Mouse (Mus musculus): ENCODE results near the gene Ola1. TPM values are rescaled to one million over a fixed set of nuclear protein-coding genes. Genes with fewer than 3 reads are reported as not detected.

Ola1 gene
- polyA plus RNA-seq, 1 experiment from 2014 or later, result 65.5 TPM

- no peak overlapping the region for H3K4me2 ChIP-seq (ENCODE audit: low read depth, low read length)
- WGBS, result 81% methylated on average over 10 of the region's 10 CpGs
- H3K27ac ChIP-seq (ENCODE audit: low read length), result no peak overlapping the region
- peaks cover 10% of the 10 kb centered on the region for H3K4me1 ChIP-seq (ENCODE audit: control insufficient read depth, insufficient read depth, low read length)
- H3K9me3 ChIP-seq (replicated peaks; ENCODE audit: control insufficient read depth, low read length), result no peaks in the 10 kb centered on the region
- no peaks in the 10 kb centered on the region for H3K27me3 ChIP-seq (ENCODE audit: control insufficient read depth, insufficient read depth, low read length)
- ATAC-seq (replicated peaks; ENCODE audit: extremely low read depth, insufficient read depth, low FRiP score), result no peak
- H3K36me3 ChIP-seq (ENCODE audit: control insufficient read depth, insufficient read depth), result no peaks in the 10 kb centered on the region
- no peak overlapping the region for H3K9ac ChIP-seq (ENCODE audit: low read length)
- no peak overlapping the region for H3K4me3 ChIP-seq (ENCODE audit: low read length)
Observed at GRCm38 (mm10) chr2:73082476-73082875, 136.2 kb downstream of the Ola1 start.

- no peaks in the 10 kb centered on the region for H3K36me3 ChIP-seq (ENCODE audit: control insufficient read depth, insufficient read depth)
- no peak overlapping the region for H3K4me3 ChIP-seq (ENCODE audit: low read length)
- H3K27ac ChIP-seq (ENCODE audit: low read length), result no peak overlapping the region
- peaks cover 10% of the 10 kb centered on the region for H3K4me1 ChIP-seq (ENCODE audit: control insufficient read depth, insufficient read depth, low read length)
- H3K9ac ChIP-seq (ENCODE audit: low read length), result no peak overlapping the region
- 76% methylated on average over 2 of the region's 2 CpGs for WGBS
- ATAC-seq (replicated peaks; ENCODE audit: extremely low read depth, insufficient read depth, low FRiP score), result no peak
- H3K27me3 ChIP-seq (ENCODE audit: control insufficient read depth, insufficient read depth, low read length), result no peaks in the 10 kb centered on the region
- H3K9me3 ChIP-seq (replicated peaks; ENCODE audit: control insufficient read depth, low read length), result no peaks in the 10 kb centered on the region
- no peak overlapping the region for H3K4me2 ChIP-seq (ENCODE audit: low read depth, low read length)
Observed at GRCm38 (mm10) chr2:73081861-73082260, 136.9 kb downstream of the Ola1 start.

- Histone ChIP-seq H3K4me2 (ENCODE audit: low read depth, low read length) (no peak overlapping the region), H3K27me3 (ENCODE audit: control insufficient read depth, insufficient read depth, low read length) (no peaks in the 10 kb centered on the region), H3K9me3 (replicated peaks; ENCODE audit: control insufficient read depth, low read length) (peaks cover 4% of the 10 kb centered on the region), H3K9ac (ENCODE audit: low read length) (no peak overlapping the region), H3K4me1 (ENCODE audit: control insufficient read depth, insufficient read depth, low read length) (no peaks in the 10 kb centered on the region), H3K27ac (ENCODE audit: low read length) (no peak overlapping the region), H3K36me3 (ENCODE audit: control insufficient read depth, insufficient read depth) (no peaks in the 10 kb centered on the region), H3K4me3 (ENCODE audit: low read length) (no peak overlapping the region)
- ATAC-seq (replicated peaks; ENCODE audit: extremely low read depth, insufficient read depth, low FRiP score), result no peak
- WGBS, result no CpG with 5 or more reads among the region's 2 CpGs
Observed at GRCm38 (mm10) chr2:73080084-73080483, 138.6 kb downstream of the Ola1 start.

- 61% methylated on average over 15 of the region's 15 CpGs for WGBS
- Histone ChIP-seq H3K27ac (ENCODE audit: low read length) (no peak overlapping the region), H3K4me1 (ENCODE audit: control insufficient read depth, insufficient read depth, low read length) (no peaks in the 10 kb centered on the region), H3K9ac (ENCODE audit: low read length) (no peak overlapping the region), H3K36me3 (ENCODE audit: control insufficient read depth, insufficient read depth) (no peaks in the 10 kb centered on the region), H3K9me3 (replicated peaks; ENCODE audit: control insufficient read depth, low read length) (peaks cover 4% of the 10 kb centered on the region), H3K27me3 (ENCODE audit: control insufficient read depth, insufficient read depth, low read length) (no peaks in the 10 kb centered on the region), H3K4me3 (ENCODE audit: low read length) (no peak overlapping the region), H3K4me2 (ENCODE audit: low read depth, low read length) (no peak overlapping the region)
- no peak for ATAC-seq (replicated peaks; ENCODE audit: extremely low read depth, insufficient read depth, low FRiP score)
Observed at GRCm38 (mm10) chr2:73079311-73079710, 139.4 kb downstream of the Ola1 start.

- Histone ChIP-seq H3K9me3 (replicated peaks; ENCODE audit: control insufficient read depth, low read length) (peaks cover 4% of the 10 kb centered on the region), H3K36me3 (ENCODE audit: control insufficient read depth, insufficient read depth) (no peaks in the 10 kb centered on the region), H3K27me3 (ENCODE audit: control insufficient read depth, insufficient read depth, low read length) (no peaks in the 10 kb centered on the region), H3K4me2 (ENCODE audit: low read depth, low read length) (no peak overlapping the region), H3K27ac (ENCODE audit: low read length) (no peak overlapping the region), H3K4me3 (ENCODE audit: low read length) (no peak overlapping the region), H3K9ac (ENCODE audit: low read length) (no peak overlapping the region), H3K4me1 (ENCODE audit: control insufficient read depth, insufficient read depth, low read length) (peaks cover 4% of the 10 kb centered on the region; the same call in 1 of the 2 replicates)
- no peak for ATAC-seq (replicated peaks; ENCODE audit: extremely low read depth, insufficient read depth, low FRiP score)
- 86% methylated on average over 11 of the region's 11 CpGs for WGBS
Observed at GRCm38 (mm10) chr2:73073811-73074472, 144.8 kb downstream of the Ola1 start.

GRCm38 (mm10) chr2:73071201-73071600 lies 147.5 kb downstream of the Ola1 start:
- Histone ChIP-seq H3K4me1 (ENCODE audit: control insufficient read depth, insufficient read depth, low read length) (peaks cover 9% of the 10 kb centered on the region), H3K9ac (ENCODE audit: low read length) (no peak overlapping the region), H3K27me3 (ENCODE audit: control insufficient read depth, insufficient read depth, low read length) (0 out of 2 replicates have a peak, but pooled peaks cover 2% of the 10 kb centered on the region), H3K36me3 (ENCODE audit: control insufficient read depth, insufficient read depth) (no peaks in the 10 kb centered on the region), H3K27ac (ENCODE audit: low read length) (no peak overlapping the region), H3K4me3 (ENCODE audit: low read length) (no peak overlapping the region), H3K9me3 (replicated peaks; ENCODE audit: control insufficient read depth, low read length) (peaks cover under 1% of the 10 kb centered on the region; the same call in 1 of the 2 replicates), H3K4me2 (ENCODE audit: low read depth, low read length) (no peak overlapping the region)
- 69% methylated on average over 2 of the region's 2 CpGs for WGBS
- ATAC-seq (replicated peaks; ENCODE audit: extremely low read depth, insufficient read depth, low FRiP score), result no peak

- Histone ChIP-seq H3K9me3 (replicated peaks; ENCODE audit: control insufficient read depth, low read length) (no peaks in the 10 kb centered on the region), H3K4me2 (ENCODE audit: low read depth, low read length) (no peak overlapping the region), H3K9ac (ENCODE audit: low read length) (no peak overlapping the region), H3K36me3 (ENCODE audit: control insufficient read depth, insufficient read depth) (no peaks in the 10 kb centered on the region), H3K4me3 (ENCODE audit: low read length) (no peak overlapping the region), H3K27me3 (ENCODE audit: control insufficient read depth, insufficient read depth, low read length) (0 out of 2 replicates have a peak, but pooled peaks cover 2% of the 10 kb centered on the region), H3K27ac (ENCODE audit: low read length) (no peak overlapping the region), H3K4me1 (ENCODE audit: control insufficient read depth, insufficient read depth, low read length) (peaks cover 9% of the 10 kb centered on the region)
- WGBS, result 57% methylated on average over 10 of the region's 10 CpGs
- no peak for ATAC-seq (replicated peaks; ENCODE audit: extremely low read depth, insufficient read depth, low FRiP score)
Observed at GRCm38 (mm10) chr2:73070449-73071076, 148.2 kb downstream of the Ola1 start.

- Histone ChIP-seq H3K4me1 (ENCODE audit: control insufficient read depth, insufficient read depth, low read length) (peaks cover 9% of the 10 kb centered on the region), H3K9me3 (replicated peaks; ENCODE audit: control insufficient read depth, low read length) (no peaks in the 10 kb centered on the region), H3K9ac (ENCODE audit: low read length) (no peak overlapping the region), H3K4me3 (ENCODE audit: low read length) (no peak overlapping the region), H3K27ac (ENCODE audit: low read length) (no peak overlapping the region), H3K36me3 (ENCODE audit: control insufficient read depth, insufficient read depth) (no peaks in the 10 kb centered on the region), H3K27me3 (ENCODE audit: control insufficient read depth, insufficient read depth, low read length) (0 out of 2 replicates have a peak, but pooled peaks cover 2% of the 10 kb centered on the region), H3K4me2 (ENCODE audit: low read depth, low read length) (no peak overlapping the region)
- ATAC-seq (replicated peaks; ENCODE audit: extremely low read depth, insufficient read depth, low FRiP score), result no peak
- 83% methylated on average over 7 of the region's 7 CpGs for WGBS
Observed at GRCm38 (mm10) chr2:73069223-73069825, 149.4 kb downstream of the Ola1 start.

Data from heart, embryonic 16.5 days (tissue).